Comparison of ENCODE assay signal across 9 mouse cellular contexts in genomic region chr10:18760241-18760640, GRCm38 (mm10). TPM values are rescaled to one million over a fixed set of nuclear protein-coding genes. Genes with fewer than 3 reads are reported as not detected.
DNase-seq lines count a peak whose midpoint lies in the region; ATAC-seq and TF ChIP-seq lines count a peak whose summit lies in the region.
"Had no signal": no experiment of that assay in that cellular context is flagged by ENCODE, and none has a peak within 500 bp of the region (broad histone marks: within the 10 kb centered on the region; RNA-seq: fewer than 3 reads in every experiment).

No protein-coding gene starts in this region.

- TF ChIP-seq CTCF in MEL (IDR thresholded peaks at IDR 0.05 in 2 of 3, conservative IDR thresholded peaks at IDR 0.05 in 1 of 3; ENCODE audit: control insufficient read depth in 1 of 3, insufficient read depth in 1 of 3, low read depth in 2 of 3, low read length in 3 of 3, poor library complexity in 1 of 3, severe bottlenecking in 1 of 3): peak; percentile 29 to 54 (median 50); a peak in 5 of 6 replicates

- H3K9ac ChIP-seq in MEL (ENCODE audit: control insufficient read depth, low read depth, low read length, poor library complexity, severe bottlenecking): no peak overlapping the region

- TF ChIP-seq EP300 in MEL (IDR thresholded peaks at IDR 0.05; ENCODE audit: low read depth in 1 of 2, low read length in 2 of 2): no peak

- H3K36me3 ChIP-seq in MEL (ENCODE audit: control insufficient read depth in 1 of 2, insufficient read depth in 2 of 2, low read length in 2 of 2): no peaks in the 10 kb centered on the region

- no peaks in the 10 kb centered on the region for H3K4me1 ChIP-seq in MEL (ENCODE audit: control insufficient read depth in 1 of 2, insufficient read depth in 2 of 2, low read length in 2 of 2)

- H3K27me3 ChIP-seq in MEL (ENCODE audit: control insufficient read depth in 1 of 2, insufficient read depth in 2 of 2, low read length in 2 of 2): no peaks in the 10 kb centered on the region; a peak in 1 of 4 replicates

- TF ChIP-seq POLR2A in MEL (IDR thresholded peaks at IDR 0.05; ENCODE audit: control insufficient read depth in 1 of 2, insufficient read depth in 1 of 2, low read depth in 1 of 2, low read length in 2 of 2, poor library complexity in 1 of 2): no peak

- H3K27ac ChIP-seq in MEL (ENCODE audit: control insufficient read depth, low read depth, low read length): no peak overlapping the region

- 0 out of 2 replicates have a peak, but pooled peaks have one; percentile 44 for ATAC-seq in megakaryocyte progenitor cell, adult 5-6 weeks (replicated peaks; ENCODE audit: poor library complexity)

- TF ChIP-seq RAD21 in MEL (IDR thresholded peaks at IDR 0.05; ENCODE audit: low read depth, low read length): peak; percentile 44

- H3K9me3 ChIP-seq in MEL (replicated peaks; ENCODE audit: insufficient read depth, low read length): no peaks in the 10 kb centered on the region

- no peaks in the 10 kb centered on the region for H3K79me2 ChIP-seq in MEL (ENCODE audit: control insufficient read depth, insufficient read depth, low read length, poor library complexity)

- peak; percentile 73 to 82 for DNase-seq in cerebellum, postnatal 10 days
- DNase-seq in cerebellum, adult 8-10 months: no peak
- peak; percentile 69 to 70 for DNase-seq in layer of hippocampus, postnatal 10 days (ENCODE audit: low spot score in 2 of 2)
- no peak for DNase-seq in layer of hippocampus, adult 18-20 months (ENCODE audit: low spot score in 2 of 2)
- DNase-seq in MEL (ENCODE audit: low read depth, low spot score): peak; percentile 30
- DNase-seq in fibroblast of lung, adult 2 months (ENCODE audit: low read depth): peak; percentile 2
- DNase-seq in thymus, postnatal 4 days: peak; percentile 87

- H3K4me3 ChIP-seq in MEL (ENCODE audit: control insufficient read depth in 1 of 2, insufficient read depth in 1 of 2, low read depth in 2 of 2, low read length in 2 of 2): no peak overlapping the region

TF ChIP-seq in MEL, 35 proteins besides CTCF, POLR2A, EP300 and RAD21:
- peak; percentile 19; the same call in 1 of the 2 replicates for TF ChIP-seq ZC3H11A (IDR thresholded peaks at IDR 0.05; ENCODE audit: low read depth, low read length)
- no peak for TF ChIP-seq RCOR1 (IDR thresholded peaks at IDR 0.05; ENCODE audit: low read depth, low read length)
- TF ChIP-seq E2F4 (IDR thresholded peaks at IDR 0.05; ENCODE audit: borderline replicate concordance, low read depth, low read length): no peak

RNA-seq across cellular contexts. Expression of gene Arfgef3, which starts 16.5 kb away (rescaled TPM):
- 10 to 100 TPM; 79.3 to 80.2 TPM for total RNA-seq in layer of hippocampus, postnatal 10 days (2021)
- 10 to 100 TPM; 81.5 to 85.2 TPM for total RNA-seq in layer of hippocampus, adult 18-20 months (2021)
- total RNA-seq in MEL (2012; rRNA removed): not detected in 2 replicates
- polyA plus RNA-seq in MEL (2012; ENCODE audit: insufficient read depth in 1 of 2, insufficient read length in 2 of 2, low read depth in 1 of 2, low replicate concordance in 2 of 2, missing spikeins in 1 of 2): not detected
- 0.88 and 1.7 TPM in 2 replicates for total RNA-seq in megakaryocyte progenitor cell, adult 5-6 weeks (2015)
- total RNA-seq in megakaryocyte progenitor cell, adult 5-6 weeks (2017): 0.79 and 0.95 TPM in 2 replicates

RNA-seq across cellular contexts. Expression of gene Gm4922, which starts 26.4 kb away (rescaled TPM):
- total RNA-seq in layer of hippocampus, postnatal 10 days (2021): not detected
- total RNA-seq in layer of hippocampus, adult 18-20 months (2021): not detected
- total RNA-seq in MEL (2012; rRNA removed): not detected in 2 replicates
- not detected for polyA plus RNA-seq in MEL (2012; ENCODE audit: insufficient read depth in 1 of 2, insufficient read length in 2 of 2, low read depth in 1 of 2, low replicate concordance in 2 of 2, missing spikeins in 1 of 2)
- not detected in 2 replicates for total RNA-seq in megakaryocyte progenitor cell, adult 5-6 weeks (2015)
- not detected in 2 replicates for total RNA-seq in megakaryocyte progenitor cell, adult 5-6 weeks (2017)
- polyA plus RNA-seq: heart, embryonic 14.5 days had no signal

Comparison
In these comparisons a context has a peak if more than half of its experiments do, and no peak if none do; other contexts are left out.
1. DNase-seq: peak in cerebellum, postnatal 10 days (2 of 2), layer of hippocampus, postnatal 10 days (2 of 2), MEL (single experiment), fibroblast of lung, adult 2 months (single experiment) and thymus, postnatal 4 days (single experiment); none in cerebellum, adult 8-10 months (single experiment) and layer of hippocampus, adult 18-20 months (0 of 2).
2. RNA of gene Arfgef3, which starts 16.5 kb away (total RNA-seq): 81.5 to 85.2 TPM in layer of hippocampus, adult 18-20 months and 79.3 to 80.2 TPM in layer of hippocampus, postnatal 10 days; 0.79 to 1.7 TPM in megakaryocyte progenitor cell, adult 5-6 weeks and not detected in MEL; every median in the first group is over 10 times any median in the second.